Mouse (Mus musculus): ENCODE results near the gene Llgl2. TPM values are rescaled to one million over a fixed set of nuclear protein-coding genes. Genes with fewer than 3 reads are reported as not detected.

Llgl2 gene
- total and polyA plus RNA-seq, 2 experiments from 2014 or later = 14.1 to 49.8 TPM

DNA sequence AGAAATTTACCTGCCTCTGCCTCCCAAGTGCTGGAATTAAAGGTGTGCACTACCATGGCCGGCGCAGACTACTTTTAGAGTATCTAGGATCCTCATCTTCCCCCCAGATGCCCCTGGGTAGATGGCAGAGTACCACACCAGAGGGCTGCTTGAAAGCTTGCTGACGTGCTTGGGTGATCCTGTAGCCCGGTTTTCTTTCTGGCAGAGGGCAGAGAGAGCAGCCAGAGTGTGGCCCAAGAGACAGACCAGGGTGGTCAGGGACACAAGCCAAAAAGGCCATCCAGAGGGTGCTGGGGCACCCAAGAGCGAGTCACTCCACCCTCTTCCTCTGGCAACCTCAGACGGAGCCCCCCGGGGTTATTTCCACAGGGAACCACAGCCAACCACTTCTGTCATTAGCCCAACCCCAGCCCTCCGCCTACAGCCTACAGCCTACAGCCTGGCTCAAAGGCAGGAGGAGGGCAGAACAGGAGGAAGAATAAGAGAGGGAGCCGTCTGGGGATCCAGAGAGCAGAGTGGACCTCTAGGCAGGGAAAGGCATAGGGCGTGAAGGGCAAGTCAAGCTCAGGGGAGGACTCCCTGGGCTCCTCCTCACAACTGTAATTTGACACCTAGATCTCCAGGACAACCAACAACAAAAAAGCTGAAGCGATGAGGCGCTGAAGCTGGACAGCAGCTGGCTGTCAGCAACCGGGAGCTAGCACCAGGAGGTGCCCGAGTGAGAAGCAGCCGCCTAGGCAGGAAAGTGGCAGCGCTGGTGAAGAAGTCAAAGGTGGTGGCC is 75.8 kb downstream of the Llgl2 start, which contains the start of gene Smim5:
Gene Smim5 (plus strand): TSS at position 481 of the 781 bp plus-strand sequence.
- peak within 1 kb of the TSS; percentile 98 for H3K27ac ChIP-seq (ENCODE audit: low read depth)
- peaks cover 36% of the 10 kb centered on the region for H3K4me1 ChIP-seq (ENCODE audit: control insufficient read depth, insufficient read depth)
- H3K9me3 ChIP-seq (replicated peaks; ENCODE audit: control insufficient read depth, low read length) = no peaks in the 10 kb centered on the region
- ATAC-seq (ENCODE audit: insufficient read depth, low read depth) (peak; percentile 73), DNase-seq (ENCODE audit: low spot score) (peak; percentile 92)
- WGBS = 19% methylated on average over 16 of the region's 16 CpGs
- H3K9ac ChIP-seq (replicated peaks; ENCODE audit: low read depth, low read length) = peak within 1 kb of the TSS; percentile 60
- peaks cover 12% of the 10 kb centered on the region; the same call in 1 of the 2 replicates for H3K36me3 ChIP-seq (replicated peaks; ENCODE audit: control insufficient read depth, insufficient read depth, low read length)
- H3K27me3 ChIP-seq (ENCODE audit: control insufficient read depth, insufficient read depth, low read length) = no peaks in the 10 kb centered on the region
- H3K4me2 ChIP-seq (ENCODE audit: low read depth, low read length) = peak within 1 kb of the TSS; percentile 71
- TF ChIP-seq EP300 (IDR thresholded peaks at IDR 0.05; ENCODE audit: low read depth) (no peak; the same call in 1 of the 2 replicates), CTCF (IDR thresholded peaks at IDR 0.05; ENCODE audit: low read depth) (peak; percentile 24; the same call in 1 of the 2 replicates)
- peak within 1 kb of the TSS; percentile 57 for H3K4me3 ChIP-seq (ENCODE audit: low read depth, low read length)

DNA sequence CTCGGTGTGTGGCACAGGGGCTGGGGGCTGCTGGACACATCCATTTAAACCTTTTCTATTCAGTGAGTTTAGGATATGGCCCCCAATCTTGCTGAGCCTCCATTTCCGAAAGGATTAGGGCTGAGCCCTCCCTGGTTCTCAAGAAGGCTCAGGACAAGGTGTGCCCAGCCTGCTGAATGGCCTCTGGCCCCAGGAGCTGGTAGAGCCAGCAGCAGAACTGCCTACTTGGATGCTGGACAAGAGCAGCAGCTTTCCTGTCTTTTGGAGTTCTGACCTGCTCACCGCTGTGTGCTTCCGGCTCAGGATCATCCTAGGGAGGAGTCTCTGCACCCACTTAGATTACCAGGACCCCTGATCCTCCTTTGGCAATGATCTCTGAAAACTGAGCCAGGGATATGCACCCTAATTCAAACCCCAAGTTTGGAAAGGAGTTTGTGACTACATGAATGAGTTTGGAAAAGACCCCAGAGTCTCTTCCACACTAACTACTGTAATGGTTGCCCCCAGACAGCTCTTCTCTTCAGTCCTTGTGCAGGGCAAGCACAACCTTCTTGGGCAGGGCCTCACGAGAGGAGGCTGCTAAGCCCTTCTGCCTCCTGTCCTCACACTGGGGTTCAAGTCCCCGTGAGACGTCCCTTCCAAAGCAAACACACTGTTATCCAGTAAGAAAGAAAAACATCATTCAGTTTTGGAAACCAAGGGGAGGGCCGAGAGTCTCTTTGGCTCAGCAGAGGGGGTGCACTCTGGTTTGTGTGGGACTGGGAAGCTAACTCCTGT is 76.9 kb downstream of the Llgl2 start:
- DNase-seq (ENCODE audit: low spot score) = no peak
- peaks cover 46% of the 10 kb centered on the region for H3K4me1 ChIP-seq (ENCODE audit: control insufficient read depth, insufficient read depth)
- no peak for ATAC-seq (ENCODE audit: insufficient read depth, low read depth)
- H3K36me3 ChIP-seq (replicated peaks; ENCODE audit: control insufficient read depth, insufficient read depth, low read length) = peaks cover 16% of the 10 kb centered on the region
- no peaks in the 10 kb centered on the region for H3K27me3 ChIP-seq (ENCODE audit: control insufficient read depth, insufficient read depth, low read length)
- H3K9ac ChIP-seq (replicated peaks; ENCODE audit: low read depth, low read length) = peak overlapping the region; percentile 60
- peak overlapping the region; percentile 98 for H3K27ac ChIP-seq (ENCODE audit: low read depth)
- H3K4me3 ChIP-seq (ENCODE audit: low read depth, low read length) = peak overlapping the region; percentile 57
- 34% methylated on average over 8 of the region's 8 CpGs for WGBS
- H3K9me3 ChIP-seq (replicated peaks; ENCODE audit: control insufficient read depth, low read length) = no peaks in the 10 kb centered on the region
- TF ChIP-seq CTCF (IDR thresholded peaks at IDR 0.05; ENCODE audit: low read depth) = no peak
- TF ChIP-seq EP300 (IDR thresholded peaks at IDR 0.05; ENCODE audit: low read depth) = no peak
- peak overlapping the region; percentile 71 for H3K4me2 ChIP-seq (ENCODE audit: low read depth, low read length)

DNA sequence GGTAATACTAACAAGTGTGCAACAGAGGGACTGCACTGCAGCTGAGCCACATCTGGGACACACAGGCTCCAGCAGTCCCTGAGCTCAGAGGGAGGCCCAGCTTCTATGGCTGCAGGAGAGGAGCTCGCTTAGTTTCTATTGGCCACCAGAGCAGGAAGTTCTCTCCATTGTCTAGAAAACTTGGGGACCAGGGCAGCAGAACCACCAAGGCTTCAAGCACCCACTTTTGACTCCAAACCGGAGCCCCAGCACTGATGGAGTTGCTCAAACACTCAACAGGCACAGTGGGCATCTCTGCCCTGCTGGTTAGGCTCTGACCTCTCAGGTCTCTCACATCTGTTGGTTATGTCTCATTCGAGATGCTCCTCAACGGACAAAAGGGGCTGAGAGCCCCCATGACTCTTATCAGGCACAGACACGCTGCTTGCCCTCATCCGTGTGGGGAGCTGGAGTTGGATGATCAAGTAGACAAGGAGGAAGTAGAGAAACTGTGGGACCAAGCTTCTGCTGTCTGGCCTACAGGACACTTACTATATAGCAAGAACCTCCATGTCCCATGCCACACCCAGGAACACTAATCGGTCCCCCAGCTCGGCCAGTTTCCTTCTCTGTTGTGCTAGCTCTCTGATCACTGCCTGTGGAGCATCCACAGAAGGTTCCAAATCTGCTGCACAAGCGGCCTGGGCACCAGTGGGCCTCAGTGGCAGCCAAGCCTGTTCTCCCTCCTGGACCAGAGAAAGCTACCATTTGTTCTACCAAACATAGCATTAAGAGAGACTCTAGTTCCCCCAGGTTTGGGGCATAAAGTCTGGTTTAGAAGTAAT is 77.7 kb downstream of the Llgl2 start:
- no peaks in the 10 kb centered on the region for H3K9me3 ChIP-seq (replicated peaks; ENCODE audit: control insufficient read depth, low read length)
- peak overlapping the region; percentile 57 for H3K4me3 ChIP-seq (ENCODE audit: low read depth, low read length)
- peak overlapping the region; percentile 71 for H3K4me2 ChIP-seq (ENCODE audit: low read depth, low read length)
- no peak for ATAC-seq (ENCODE audit: insufficient read depth, low read depth)
- H3K36me3 ChIP-seq (replicated peaks; ENCODE audit: control insufficient read depth, insufficient read depth, low read length) = peaks cover 23% of the 10 kb centered on the region
- H3K4me1 ChIP-seq (ENCODE audit: control insufficient read depth, insufficient read depth) = peaks cover 46% of the 10 kb centered on the region
- peak overlapping the region; percentile 98 for H3K27ac ChIP-seq (ENCODE audit: low read depth)
- H3K9ac ChIP-seq (replicated peaks; ENCODE audit: low read depth, low read length) = peak overlapping the region; percentile 60
- TF ChIP-seq CTCF (IDR thresholded peaks at IDR 0.05; ENCODE audit: low read depth) = no peak
- no peak for TF ChIP-seq EP300 (IDR thresholded peaks at IDR 0.05; ENCODE audit: low read depth)
- no peaks in the 10 kb centered on the region for H3K27me3 ChIP-seq (ENCODE audit: control insufficient read depth, insufficient read depth, low read length)
- 58% methylated on average over 9 of the region's 9 CpGs for WGBS
- DNase-seq (ENCODE audit: low spot score) = no peak

GRCm38 (mm10) chr11:115902177-115902576 is 78.3 kb downstream of the Llgl2 start:
- peak overlapping the region; percentile 60; the same call in 1 of the 2 replicates for H3K9ac ChIP-seq (replicated peaks; ENCODE audit: low read depth, low read length)

DNA sequence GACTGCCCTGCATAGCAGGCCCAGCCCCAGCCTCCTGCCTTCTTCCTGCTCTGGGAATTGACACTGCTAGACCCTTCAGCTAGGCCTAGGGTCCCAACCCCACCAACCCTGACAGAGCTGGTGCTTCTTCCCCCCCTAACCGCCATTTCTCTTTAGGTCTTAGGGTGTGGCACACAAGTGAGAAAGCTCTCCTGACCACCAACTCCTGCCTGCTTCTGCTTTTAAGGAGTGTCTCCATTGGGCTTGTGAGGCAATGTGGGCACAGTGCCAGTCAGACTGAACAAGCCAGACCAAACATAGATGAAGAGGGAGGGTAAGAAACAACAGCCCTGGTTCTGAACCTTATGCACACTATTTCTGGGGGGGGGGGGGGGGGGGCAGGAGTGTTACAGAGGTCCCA is 79.0 kb downstream of the Llgl2 start:
- ATAC-seq (ENCODE audit: insufficient read depth, low read depth) (peak; percentile 11; the same call in 1 of the 2 replicates), DNase-seq (ENCODE audit: low spot score) (peak; percentile 70)
- 22% methylated on average over 1 of the region's 1 CpGs for WGBS
- no peak overlapping the region; the same call in 1 of the 2 replicates for H3K9ac ChIP-seq (replicated peaks; ENCODE audit: low read depth, low read length)
- no peak overlapping the region for H3K4me3 ChIP-seq (ENCODE audit: low read depth, low read length)
- TF ChIP-seq CTCF (IDR thresholded peaks at IDR 0.05; ENCODE audit: low read depth) (no peak), EP300 (IDR thresholded peaks at IDR 0.05; ENCODE audit: low read depth) (no peak)
- peaks cover 46% of the 10 kb centered on the region for H3K4me1 ChIP-seq (ENCODE audit: control insufficient read depth, insufficient read depth)
- no peaks in the 10 kb centered on the region for H3K9me3 ChIP-seq (replicated peaks; ENCODE audit: control insufficient read depth, low read length)
- H3K36me3 ChIP-seq (replicated peaks; ENCODE audit: control insufficient read depth, insufficient read depth, low read length) = peaks cover 27% of the 10 kb centered on the region
- no peaks in the 10 kb centered on the region for H3K27me3 ChIP-seq (ENCODE audit: control insufficient read depth, insufficient read depth, low read length)
- H3K4me2 ChIP-seq (ENCODE audit: low read depth, low read length) = peak overlapping the region; percentile 71
- H3K27ac ChIP-seq (ENCODE audit: low read depth) = peak overlapping the region; percentile 98

More at GRCm38 (mm10) chr11:115902177-115902576, 78.3 kb downstream of the Llgl2 start:
- Histone ChIP-seq H3K4me3 (ENCODE audit: low read depth, low read length) (peak overlapping the region; percentile 57; the same call in 1 of the 2 replicates), H3K27me3 (ENCODE audit: control insufficient read depth, insufficient read depth, low read length) (no peaks in the 10 kb centered on the region), H3K4me2 (ENCODE audit: low read depth, low read length) (peak overlapping the region; percentile 71), H3K9me3 (replicated peaks; ENCODE audit: control insufficient read depth, low read length) (no peaks in the 10 kb centered on the region), H3K4me1 (ENCODE audit: control insufficient read depth, insufficient read depth) (peaks cover 46% of the 10 kb centered on the region), H3K27ac (ENCODE audit: low read depth) (peak overlapping the region; percentile 98), H3K36me3 (replicated peaks; ENCODE audit: control insufficient read depth, insufficient read depth, low read length) (peaks cover 25% of the 10 kb centered on the region)
- peak; percentile 85 for DNase-seq (ENCODE audit: low spot score)
- ATAC-seq (ENCODE audit: insufficient read depth, low read depth) = peak; percentile 40
- WGBS = 17% methylated on average over 5 of the region's 5 CpGs
- no peak for TF ChIP-seq CTCF (IDR thresholded peaks at IDR 0.05; ENCODE audit: low read depth)
- peak; percentile 66 for TF ChIP-seq EP300 (IDR thresholded peaks at IDR 0.05; ENCODE audit: low read depth)
